Mouse (Mus musculus): ENCODE results near the gene Nim1k. TPM values are rescaled to one million over a fixed set of nuclear protein-coding genes. Genes with fewer than 3 reads are reported as not detected.

The Nim1k gene
- total RNA-seq (2021), result 1 to 10 TPM; 1.9 to 2.0 TPM
- long read RNA-seq, experiment 1, full-length matches to known transcripts, result 4 of 5 reads
- long read RNA-seq, experiment 1, partial matches to known transcripts, result 0 of 5 reads
- long read RNA-seq, experiment 1, other reads (novel, unspliced or antisense), result 1 of 5 reads
- long read RNA-seq, experiment 2, full-length matches to known transcripts, result 2 of 4 reads
- long read RNA-seq, experiment 2, partial matches to known transcripts, result 0 of 4 reads
- long read RNA-seq, experiment 2, other reads (novel, unspliced or antisense), result 2 of 4 reads

DNA sequence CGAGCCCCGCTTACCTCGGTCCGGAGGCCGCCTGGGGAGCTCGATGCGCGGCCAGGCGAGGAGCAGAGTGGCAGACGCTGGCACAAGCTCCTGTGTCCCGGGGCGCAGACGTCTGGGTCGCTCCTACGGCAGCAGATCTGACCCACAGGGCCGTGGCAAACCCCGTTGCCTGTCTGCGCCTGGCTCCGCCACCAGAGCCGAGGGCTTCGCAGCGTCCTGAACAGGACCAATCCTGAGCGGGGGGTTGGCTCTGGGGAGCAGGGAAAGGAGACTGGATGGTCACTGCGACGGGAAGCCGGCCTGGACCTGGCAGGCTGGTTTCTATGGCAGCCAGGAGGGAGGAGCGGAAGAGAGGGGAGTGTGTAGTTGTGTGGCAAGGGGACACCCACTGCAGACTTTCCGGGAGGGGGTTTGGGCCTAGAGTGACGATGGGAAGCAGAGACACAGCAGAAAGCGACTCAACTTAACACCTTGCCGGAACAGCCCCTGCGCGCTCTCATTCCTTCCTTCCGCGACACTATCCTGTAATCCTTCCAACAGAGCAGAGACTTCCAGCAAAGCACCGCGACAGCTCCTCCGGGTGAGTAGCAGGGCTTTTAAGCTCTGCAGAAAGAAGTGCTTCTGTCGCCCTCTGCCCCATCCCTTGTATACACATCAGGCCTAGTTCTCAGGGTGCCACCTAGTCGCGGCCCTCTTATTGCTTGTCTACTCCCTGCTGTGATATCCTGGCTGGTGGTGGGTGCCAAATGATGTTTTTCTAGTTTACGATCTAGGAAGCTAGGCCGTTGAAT lies at the start of gene Nim1k:
TSS of gene Nim1k (minus strand) at position 202 of the 791 bp plus-strand sequence.
- peak; percentile 60 to 82 for DNase-seq (ENCODE audit: low spot score in 2 of 2)

DNA sequence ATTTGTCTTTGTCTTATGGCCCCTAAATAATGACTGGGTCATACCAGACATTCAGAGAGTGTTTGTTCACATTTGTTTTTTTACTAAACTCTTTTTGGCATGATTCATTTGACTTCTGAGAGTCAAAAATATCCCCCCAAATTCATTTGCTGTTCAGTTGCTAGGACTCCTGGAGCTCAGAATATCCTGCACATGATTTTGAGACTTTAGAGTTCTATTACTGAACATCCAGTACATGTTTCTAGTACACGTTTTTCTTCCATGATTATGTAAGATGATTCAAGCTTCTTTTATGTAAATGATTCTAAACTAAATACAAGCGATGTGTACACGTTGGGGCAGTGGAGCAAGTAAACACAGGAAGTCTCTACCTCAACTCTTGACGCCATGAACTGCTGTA lies 42.0 kb upstream of the Nim1k start:
- no peak for DNase-seq (ENCODE audit: low spot score in 2 of 2)

- no peak for DNase-seq (ENCODE audit: low spot score in 2 of 2)
These were observed 37.2 kb upstream of the Nim1k start for GRCm38 (mm10) chr13:119792791-119793404.

GRCm38 (mm10) chr13:119791580-119792135 lies 36.0 kb upstream of the Nim1k start:
- no peak for DNase-seq (ENCODE audit: low spot score in 2 of 2)

- peak; percentile 95 for DNase-seq (ENCODE audit: low spot score in 2 of 2)
These were observed 35.3 kb upstream of the Nim1k start, which contains the start of gene Zfp131 for GRCm38 (mm10) chr13:119790761-119791579. TSS of gene Zfp131 (minus strand) at chr13:119790889.

DNA sequence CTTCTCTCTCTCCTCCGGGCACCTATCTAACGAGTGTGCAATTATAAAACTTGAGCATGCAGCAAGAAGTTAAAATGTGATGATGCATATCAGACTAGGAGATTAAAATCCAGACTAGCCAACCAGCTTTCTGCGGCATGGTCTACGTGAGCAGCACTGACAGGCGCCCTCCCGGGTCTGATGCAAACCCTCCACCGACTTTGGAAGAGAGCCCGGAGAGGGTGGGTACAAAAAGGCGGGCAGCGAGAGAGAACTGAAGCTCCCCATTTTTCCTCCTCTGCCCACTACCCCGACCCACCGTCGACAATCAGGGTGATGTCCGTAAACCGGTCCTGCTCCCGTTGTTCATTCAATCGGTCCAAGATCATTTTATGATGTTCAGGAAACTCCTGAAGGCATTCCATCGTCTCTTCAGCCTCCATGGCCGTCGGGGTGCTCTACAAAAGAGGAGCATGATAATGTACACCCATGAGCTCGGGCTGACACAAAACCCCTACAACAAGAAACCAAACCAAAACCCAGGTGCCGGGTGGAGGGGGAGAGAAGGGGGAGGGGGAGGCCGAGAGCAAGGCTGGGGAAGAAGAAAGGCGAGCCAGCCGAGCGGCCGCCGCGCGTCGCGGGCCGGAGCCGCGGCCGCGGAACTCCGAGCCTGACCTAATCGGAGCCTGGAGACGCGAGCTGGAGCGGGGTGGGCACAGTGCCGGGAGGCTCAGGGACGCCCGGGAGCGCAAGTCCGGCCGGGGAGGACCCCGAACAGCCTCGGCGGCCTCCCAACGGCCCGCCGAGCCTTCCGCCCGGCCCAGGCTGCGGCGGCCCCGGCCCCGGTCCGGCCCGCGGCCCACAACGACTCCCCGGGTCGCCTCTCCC lies 34.4 kb upstream of the Nim1k start:
- DNase-seq (ENCODE audit: low spot score in 2 of 2), result peak; percentile 69 to 84

DNA sequence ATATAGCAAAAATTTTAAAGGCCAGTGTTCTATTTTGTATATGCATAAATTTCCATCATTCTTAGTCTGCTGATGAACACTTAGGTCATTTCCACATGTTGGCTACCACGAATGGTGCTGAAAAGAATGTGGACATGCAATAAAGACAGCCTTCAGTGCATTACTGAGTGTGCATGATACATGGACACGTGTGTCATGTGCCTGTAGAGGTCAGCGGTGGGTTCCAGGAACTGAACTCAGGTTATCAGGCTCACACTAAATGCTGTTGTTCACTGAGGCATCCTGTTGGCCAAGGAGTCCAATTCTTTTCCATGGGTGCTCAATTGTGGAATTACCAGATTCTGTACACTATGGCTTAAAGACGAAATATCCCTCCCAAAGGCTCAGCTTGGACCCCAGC lies 27.9 kb upstream of the Nim1k start:
- no peak for DNase-seq (ENCODE audit: low spot score in 2 of 2)

GRCm38 (mm10) chr13:119768541-119768940 lies 12.9 kb upstream of the Nim1k start:
- no peak for DNase-seq (ENCODE audit: low spot score in 2 of 2)

DNA sequence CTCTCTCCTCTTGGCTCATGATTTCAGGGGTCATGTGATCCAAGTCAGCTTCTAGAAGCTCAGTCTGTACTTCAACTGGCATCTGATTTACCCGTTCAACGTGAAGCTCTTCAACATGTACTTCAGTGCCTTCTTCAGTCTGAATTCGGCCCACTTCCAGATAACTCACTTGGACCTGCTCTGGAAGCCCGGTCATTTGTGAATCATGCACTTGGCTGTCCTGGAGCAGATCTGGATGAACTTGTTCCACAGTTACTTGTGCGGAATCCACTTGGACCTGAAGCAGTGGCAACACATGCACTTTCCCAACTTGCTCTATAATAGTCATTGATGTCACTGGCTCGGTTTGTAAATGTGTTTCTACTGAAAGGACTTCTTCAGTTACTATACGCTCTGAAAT lies 10.8 kb upstream of the Nim1k start:
- no peak for DNase-seq (ENCODE audit: low spot score in 2 of 2)

GRCm38 (mm10) chr13:119756831-119757230 lies 1.1 kb upstream of the Nim1k start:
- no peak for DNase-seq (ENCODE audit: low spot score in 2 of 2)

DNA sequence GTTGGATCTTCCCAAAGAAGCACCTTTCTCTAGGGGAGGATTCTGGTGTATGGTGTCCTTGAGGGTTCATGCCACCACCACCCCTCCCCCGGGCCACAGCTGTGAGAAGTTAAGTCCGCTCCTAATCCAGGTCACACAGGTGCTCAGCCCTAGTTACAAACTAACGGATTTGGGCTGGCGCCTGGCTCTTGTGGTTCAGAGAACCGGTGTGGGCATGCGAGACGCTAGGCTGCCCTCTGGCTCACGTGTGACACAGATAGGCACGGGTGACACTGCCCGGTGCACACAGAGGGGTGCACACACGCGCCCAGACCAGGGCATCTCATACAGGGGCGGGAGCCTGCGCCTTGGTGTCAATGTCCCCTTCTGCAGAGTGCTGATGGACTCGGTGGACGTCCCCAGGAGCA lies 538 bp downstream of the Nim1k start:
- DNase-seq (ENCODE audit: low spot score in 2 of 2), result no peak

GRCm38 (mm10) chr13:119754635-119755020 lies 1.1 kb downstream of the Nim1k start:
- no peak for DNase-seq (ENCODE audit: low spot score in 2 of 2)

- DNase-seq (ENCODE audit: low spot score in 2 of 2), result no peak
These were observed 1.6 kb downstream of the Nim1k start for GRCm38 (mm10) chr13:119753859-119754634.

DNA sequence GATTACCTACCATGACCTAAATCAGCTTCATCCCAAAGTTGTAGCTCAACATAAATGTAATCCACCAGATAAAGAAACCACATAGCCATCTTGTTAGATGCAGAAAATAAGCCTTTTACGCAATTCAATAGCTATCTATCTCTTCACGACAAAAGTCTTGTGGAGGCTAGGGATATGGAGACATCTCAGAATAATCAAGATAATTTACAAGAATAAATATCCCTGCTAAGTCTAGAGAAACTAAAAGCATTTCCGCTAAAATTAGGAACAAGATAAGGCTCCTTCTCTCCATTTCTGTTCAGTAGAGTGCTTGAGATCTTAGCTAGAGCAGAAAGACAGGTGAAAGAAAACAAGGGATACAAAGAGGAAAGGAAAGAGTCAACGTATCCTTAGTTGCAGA lies 8.8 kb downstream of the Nim1k start:
- no peak for DNase-seq (ENCODE audit: low spot score in 2 of 2)

DNA sequence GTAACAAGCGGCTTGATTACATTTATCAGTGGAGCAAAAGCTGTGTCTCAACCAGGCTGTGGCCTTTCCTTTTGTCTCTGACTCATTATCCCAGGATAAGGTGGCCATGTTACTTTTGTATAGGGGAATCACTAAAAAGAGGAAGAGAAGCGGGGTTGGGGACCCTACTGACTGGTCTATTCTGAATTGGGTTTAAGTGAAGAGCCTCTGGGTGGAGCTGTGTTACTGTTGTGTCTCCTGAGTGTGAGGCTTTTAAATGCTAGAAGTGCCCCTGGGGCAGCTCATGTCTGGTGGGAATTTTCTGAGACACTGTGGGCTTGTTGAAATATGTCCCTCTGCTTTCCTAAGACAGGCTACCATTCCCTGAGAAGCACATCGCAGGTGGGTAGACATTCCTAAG lies 12.2 kb downstream of the Nim1k start:
- no peak for DNase-seq (ENCODE audit: low spot score in 2 of 2)

DNA sequence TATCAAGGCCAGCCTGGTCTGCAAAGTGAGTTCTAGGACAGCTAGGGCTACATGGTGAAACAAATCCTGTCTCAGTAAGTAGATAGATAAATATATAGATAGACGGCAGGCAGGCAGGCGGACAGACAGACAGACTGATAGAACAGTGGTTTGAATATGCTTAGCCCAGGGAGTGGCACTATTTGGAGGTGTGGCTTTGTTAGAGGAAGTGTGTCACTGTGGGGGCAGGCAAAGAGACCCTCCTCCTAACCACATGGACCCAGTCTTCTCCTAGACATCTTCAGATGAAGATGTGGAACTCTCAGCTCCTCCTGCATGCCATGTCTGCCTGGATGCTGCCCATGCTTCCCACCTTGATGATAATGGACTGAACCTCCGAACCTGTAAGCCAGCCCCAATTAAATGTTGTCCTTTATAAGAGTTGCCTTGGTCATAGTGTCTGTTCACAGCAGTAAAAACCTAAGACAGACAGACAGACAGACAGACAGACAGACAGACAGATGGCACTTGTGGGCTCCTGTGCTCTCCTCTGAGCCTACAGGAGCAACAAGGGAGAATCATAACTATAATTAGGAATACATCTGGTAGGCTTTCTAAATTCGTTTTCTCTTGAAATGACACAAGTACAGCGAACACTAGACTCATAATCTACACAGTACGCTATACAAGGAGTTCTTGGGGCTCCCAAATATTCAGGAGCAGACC lies 12.8 kb downstream of the Nim1k start:
- no peak for DNase-seq (ENCODE audit: low spot score in 2 of 2)

GRCm38 (mm10) chr13:119741390-119742237 lies 14.1 kb downstream of the Nim1k start:
- DNase-seq (ENCODE audit: low spot score in 2 of 2), result no peak

DNA sequence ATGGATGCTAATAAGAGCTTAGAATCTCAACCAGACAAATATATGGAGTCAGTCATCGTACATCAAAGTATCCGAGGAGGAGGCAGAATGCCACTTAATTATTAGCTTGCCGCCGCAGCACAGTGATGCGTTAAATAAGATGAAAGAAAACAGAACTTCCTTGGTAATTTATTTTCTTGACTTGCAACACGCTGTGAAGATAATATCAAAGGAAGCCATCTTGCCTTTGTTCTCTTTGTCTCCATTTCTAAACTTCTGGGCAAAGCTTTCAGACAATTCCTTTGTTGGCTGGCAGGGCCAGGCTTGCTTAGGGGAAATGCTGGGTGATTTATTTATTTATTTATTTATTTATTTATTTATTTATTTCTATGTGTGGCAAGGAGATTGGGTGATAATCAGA lies 24.2 kb downstream of the Nim1k start:
- no peak for DNase-seq (ENCODE audit: low spot score in 2 of 2)
